Comparison of ENCODE assay signal across 10 mouse cellular contexts in the genomic region with DNA sequence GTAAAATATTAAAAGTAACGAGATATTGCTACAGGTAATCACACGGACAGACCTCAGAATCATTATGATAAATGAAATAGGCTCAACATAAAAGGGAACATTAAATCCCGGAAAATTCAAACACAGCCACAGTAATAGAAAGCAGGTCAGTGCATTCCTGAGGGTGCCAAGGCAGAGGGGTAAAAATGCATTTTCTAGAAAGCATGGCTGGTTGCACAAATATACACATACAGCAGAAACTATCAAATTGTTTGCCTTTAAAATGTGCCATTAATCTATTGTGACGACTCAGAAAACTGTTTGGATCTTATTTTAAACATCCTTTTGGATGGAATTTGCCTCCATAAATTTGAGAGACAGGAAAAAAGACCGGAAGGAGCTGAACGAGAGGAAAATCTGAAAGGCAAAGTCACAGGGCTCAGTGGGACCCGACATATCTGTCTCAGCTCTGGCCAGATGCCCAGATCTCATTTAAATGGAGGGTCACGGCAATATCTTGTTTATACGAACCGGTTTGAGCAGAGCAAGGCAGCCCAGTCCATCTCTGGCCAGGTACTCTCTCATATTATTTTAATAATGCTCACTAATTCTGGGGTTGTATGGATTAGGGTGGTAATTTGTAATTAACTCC. TPM values are rescaled to one million over a fixed set of nuclear protein-coding genes. Genes with fewer than 3 reads are reported as not detected.
DNase-seq lines count a peak whose midpoint lies in the region; ATAC-seq lines count a peak whose summit lies in the region.
"Had no signal": no experiment of that assay in that cellular context is flagged by ENCODE, and none has a peak within 500 bp of the region (broad histone marks: within the 10 kb centered on the region; RNA-seq: fewer than 3 reads in every experiment).

No protein-coding gene starts in this region.

- H3K9ac ChIP-seq in embryonic facial prominence, embryonic 14.5 days (ENCODE audit: low read depth, low read length), result no peak overlapping the region
- no peak overlapping the region for H3K9ac ChIP-seq in lung, embryonic 16.5 days (ENCODE audit: low read length)
- H3K9ac ChIP-seq in stomach, embryonic 16.5 days (ENCODE audit: low read length), result no peak overlapping the region

- no peak overlapping the region for H3K4me2 ChIP-seq in embryonic facial prominence, embryonic 14.5 days (ENCODE audit: low read depth, low read length)
- H3K4me2 ChIP-seq in lung, embryonic 16.5 days (ENCODE audit: low read depth, low read length), result peak overlapping the region; percentile 20; the same call in 1 of the 2 replicates
- peak overlapping the region; percentile 24; the same call in 1 of the 2 replicates for H3K4me2 ChIP-seq in stomach, embryonic 16.5 days (ENCODE audit: low read depth, low read length)
- H3K4me2 ChIP-seq: liver, embryonic 11.5 days had no signal

- H3K9me3 ChIP-seq in embryonic facial prominence, embryonic 14.5 days (ENCODE audit: control insufficient read depth, low read length), result no peaks in the 10 kb centered on the region
- H3K9me3 ChIP-seq in embryonic facial prominence, embryonic 10.5 days, result no peaks in the 10 kb centered on the region
- no peaks in the 10 kb centered on the region for H3K9me3 ChIP-seq in lung, embryonic 16.5 days (ENCODE audit: control insufficient read depth, low read length)
- no peaks in the 10 kb centered on the region for H3K9me3 ChIP-seq in stomach, embryonic 16.5 days (replicated peaks; ENCODE audit: control insufficient read depth, low read length)
- H3K9me3 ChIP-seq: forebrain, embryonic 10.5 days had no signal

- H3K27me3 ChIP-seq in embryonic facial prominence, embryonic 14.5 days (replicated peaks; ENCODE audit: control insufficient read depth, insufficient read depth, low read length), result no peaks in the 10 kb centered on the region
- H3K27me3 ChIP-seq in embryonic facial prominence, embryonic 10.5 days (replicated peaks; ENCODE audit: low read depth, poor library complexity, severe bottlenecking), result no peaks in the 10 kb centered on the region
- H3K27me3 ChIP-seq in lung, embryonic 16.5 days (ENCODE audit: control insufficient read depth, insufficient read depth, low read depth, low read length), result no peaks in the 10 kb centered on the region
- no peaks in the 10 kb centered on the region for H3K27me3 ChIP-seq in stomach, embryonic 16.5 days (ENCODE audit: control insufficient read depth, insufficient read depth, low read length)

- 33% methylated on average over 10 of the region's 10 CpGs for WGBS in embryonic facial prominence, embryonic 14.5 days
- WGBS in embryonic facial prominence, embryonic 10.5 days, result 84% methylated on average over 10 of the region's 10 CpGs
- WGBS in lung, embryonic 16.5 days, result 27% methylated on average over 10 of the region's 10 CpGs
- 19% methylated on average over 10 of the region's 10 CpGs for WGBS in stomach, embryonic 16.5 days

- intact Hi-C loops in gastrocnemius, postnatal 36 days (cut with DNase I), result no loop called here

- DNase-seq in embryonic facial prominence, embryonic 14.5 days (ENCODE audit: low spot score), result peak; percentile 80
- DNase-seq in embryonic facial prominence, embryonic 10.5 days (ENCODE audit: low spot score), result no peak
- DNase-seq in lung, adult 18-20 months, result no peak
- peak; percentile 63 to 70 for DNase-seq in kidney, postnatal 25 days
- DNase-seq in gastrocnemius, postnatal 36 days, result no peak
- DNase-seq in spleen, adult 18-20 months, result no peak

- peak; percentile 70 for ATAC-seq in embryonic facial prominence, embryonic 14.5 days (ENCODE audit: low read depth)
- peak; percentile 93 for ATAC-seq in lung, embryonic 16.5 days (ENCODE audit: low read depth)
- peak; percentile 74; the same call in 1 of the 2 replicates for ATAC-seq in stomach, embryonic 16.5 days (ENCODE audit: insufficient read depth, low FRiP score)

- H3K36me3 ChIP-seq in embryonic facial prominence, embryonic 14.5 days (ENCODE audit: control insufficient read depth, insufficient read depth, low read length), result no peaks in the 10 kb centered on the region
- no peaks in the 10 kb centered on the region for H3K36me3 ChIP-seq in embryonic facial prominence, embryonic 10.5 days (replicated peaks)
- H3K36me3 ChIP-seq in lung, embryonic 16.5 days (ENCODE audit: control insufficient read depth, insufficient read depth, low read length), result no peaks in the 10 kb centered on the region
- no peaks in the 10 kb centered on the region for H3K36me3 ChIP-seq in stomach, embryonic 16.5 days (ENCODE audit: control insufficient read depth, insufficient read depth, low read length)
- H3K36me3 ChIP-seq: forebrain, embryonic 10.5 days had no signal

- no peak overlapping the region; the same call in 1 of the 2 replicates for H3K27ac ChIP-seq in embryonic facial prominence, embryonic 14.5 days (replicated peaks; ENCODE audit: low read depth, low read length)
- no peak overlapping the region for H3K27ac ChIP-seq in embryonic facial prominence, embryonic 10.5 days (replicated peaks)
- H3K27ac ChIP-seq in lung, embryonic 16.5 days (ENCODE audit: low read length), result peak overlapping the region; percentile 53
- peak overlapping the region; percentile 71 for H3K27ac ChIP-seq in stomach, embryonic 16.5 days (ENCODE audit: low read length)
- H3K27ac ChIP-seq: forebrain, embryonic 10.5 days had no signal

- peaks cover 3% of the 10 kb centered on the region for H3K4me1 ChIP-seq in embryonic facial prominence, embryonic 14.5 days (ENCODE audit: control insufficient read depth, insufficient read depth, low read length)
- H3K4me1 ChIP-seq in embryonic facial prominence, embryonic 10.5 days, result peaks cover 2% of the 10 kb centered on the region
- peaks cover 6% of the 10 kb centered on the region; the same call in 1 of the 2 replicates for H3K4me1 ChIP-seq in lung, embryonic 16.5 days (replicated peaks; ENCODE audit: control insufficient read depth, insufficient read depth, low read length)
- peaks cover 11% of the 10 kb centered on the region for H3K4me1 ChIP-seq in stomach, embryonic 16.5 days (ENCODE audit: control insufficient read depth, insufficient read depth, low read length)

- no peak overlapping the region for H3K4me3 ChIP-seq in embryonic facial prominence, embryonic 14.5 days (ENCODE audit: low read depth, low read length)
- no peak overlapping the region for H3K4me3 ChIP-seq in embryonic facial prominence, embryonic 10.5 days
- H3K4me3 ChIP-seq in lung, embryonic 16.5 days (ENCODE audit: low read length), result no peak overlapping the region
- no peak overlapping the region for H3K4me3 ChIP-seq in stomach, embryonic 16.5 days (replicated peaks; ENCODE audit: low read length)
- H3K4me3 ChIP-seq: forebrain, embryonic 10.5 days had no signal

RNA-seq across cellular contexts. Expression of a gene that starts 4.9 kb away (rescaled TPM):
- polyA plus RNA-seq in embryonic facial prominence, embryonic 14.5 days (2014; fragmentation: Nextera tagmentation; extraction: Ambion mirVana), result 0.46 and 0.54 TPM in 2 replicates
- 0.10 and 0.16 TPM in 2 replicates for polyA plus RNA-seq in embryonic facial prominence, embryonic 10.5 days (2016; fragmentation: Nextera tagmentation; extraction: Ambion mirVana)
- polyA plus RNA-seq in lung, embryonic 16.5 days (2015; fragmentation: Nextera tagmentation; extraction: Ambion mirVana), result 0.20 and 0.24 TPM in 2 replicates
- 0.80 and 0.90 TPM in 2 replicates for polyA plus RNA-seq in stomach, embryonic 16.5 days (2015; fragmentation: Nextera tagmentation; extraction: Ambion mirVana)
- total RNA-seq in gastrocnemius, postnatal 36 days (2021), result under 1 TPM; 0.05 to 0.10 TPM

Comparison
In these comparisons a context has a peak if more than half of its experiments do, and no peak if none do; other contexts are left out.
1. DNase-seq: peak in embryonic facial prominence, embryonic 14.5 days (single experiment) and kidney, postnatal 25 days (2 of 2); none in embryonic facial prominence, embryonic 10.5 days (single experiment), lung, adult 18-20 months (0 of 2), gastrocnemius, postnatal 36 days (0 of 2) and spleen, adult 18-20 months (0 of 2).
2. H3K27ac ChIP-seq: peak in lung, embryonic 16.5 days (single experiment) and stomach, embryonic 16.5 days (single experiment); none in embryonic facial prominence, embryonic 14.5 days (single experiment) and embryonic facial prominence, embryonic 10.5 days (single experiment).
3. Peak in every context shown above with its lines, with median percentiles within 50 percentile points of each other: ATAC-seq.